Mouse (Mus musculus): ENCODE data around the gene Rbm5. TPM values are rescaled to one million over a fixed set of nuclear protein-coding genes. Genes with fewer than 3 reads are reported as not detected.

The Rbm5 gene
- total and polyA plus RNA-seq, 3 experiments = 67.6 to 85.3 (median 83.6) TPM

GRCm38 (mm10) chr9:107697811-107698521 lies 72.8 kb downstream of the Rbm5 start:
- H3K27me3 ChIP-seq (replicated peaks) = peaks cover 72% of the 10 kb centered on the region
- dilution Hi-C loops (cut with MboI; ENCODE audit: extremely low pct_ligation_motif_present, extremely low pct_unique_long_range_greater_than_20kb, low sequenced_read_pairs) (no loop called here), in situ Hi-C loops (cut with MboI; ENCODE audit: low pct_ligation_motif_present, low pct_unique_long_range_greater_than_20kb, low sequenced_read_pairs) (no loop called here)
- DNase-seq (ENCODE audit: extremely low read depth) = no peak
- no peak overlapping the region for H3K4me3 ChIP-seq (replicated peaks in 1 of 3; ENCODE audit: low read depth in 2 of 3, low read length in 2 of 3, poor library complexity in 1 of 3)
- no peak overlapping the region for H3K9ac ChIP-seq (ENCODE audit: insufficient read depth, low read depth)
- no peak overlapping the region for H3K4me2 ChIP-seq (ENCODE audit: insufficient read depth, low read depth, poor library complexity, severe bottlenecking)
- peaks cover 8 to 37% of the 10 kb centered on the region in 2 experiments for H3K4me1 ChIP-seq (ENCODE audit: control insufficient read depth in 1 of 2, insufficient read depth in 2 of 2)
- TF ChIP-seq ELF1 (IDR thresholded peaks at IDR 0.05; ENCODE audit: low read depth, low read length) = no peak
- no peak for TF ChIP-seq ZKSCAN1 (IDR thresholded peaks at IDR 0.05; ENCODE audit: borderline replicate concordance, low read depth, low read length)
- no peak for TF ChIP-seq SIN3A (IDR thresholded peaks at IDR 0.05; ENCODE audit: low read length)
- no peak for TF ChIP-seq MAZ (IDR thresholded peaks at IDR 0.05; ENCODE audit: low read depth, low read length)
- no peak for TF ChIP-seq MAX (IDR thresholded peaks at IDR 0.05; ENCODE audit: low read length)
- no peak overlapping the region for H3K27ac ChIP-seq (ENCODE audit: insufficient read depth, low read depth)
- no peaks in the 10 kb centered on the region for H3K79me2 ChIP-seq (replicated peaks; ENCODE audit: control insufficient read depth, extremely low read depth, insufficient read depth, poor library complexity, severe bottlenecking)
- H3K9me3 ChIP-seq (replicated peaks; ENCODE audit: low read length) = no peaks in the 10 kb centered on the region
- no peaks in the 10 kb centered on the region for H3K36me3 ChIP-seq (replicated peaks in 1 of 2; ENCODE audit: control insufficient read depth in 1 of 2, insufficient read depth in 1 of 2, low read length in 1 of 2)

DNA sequence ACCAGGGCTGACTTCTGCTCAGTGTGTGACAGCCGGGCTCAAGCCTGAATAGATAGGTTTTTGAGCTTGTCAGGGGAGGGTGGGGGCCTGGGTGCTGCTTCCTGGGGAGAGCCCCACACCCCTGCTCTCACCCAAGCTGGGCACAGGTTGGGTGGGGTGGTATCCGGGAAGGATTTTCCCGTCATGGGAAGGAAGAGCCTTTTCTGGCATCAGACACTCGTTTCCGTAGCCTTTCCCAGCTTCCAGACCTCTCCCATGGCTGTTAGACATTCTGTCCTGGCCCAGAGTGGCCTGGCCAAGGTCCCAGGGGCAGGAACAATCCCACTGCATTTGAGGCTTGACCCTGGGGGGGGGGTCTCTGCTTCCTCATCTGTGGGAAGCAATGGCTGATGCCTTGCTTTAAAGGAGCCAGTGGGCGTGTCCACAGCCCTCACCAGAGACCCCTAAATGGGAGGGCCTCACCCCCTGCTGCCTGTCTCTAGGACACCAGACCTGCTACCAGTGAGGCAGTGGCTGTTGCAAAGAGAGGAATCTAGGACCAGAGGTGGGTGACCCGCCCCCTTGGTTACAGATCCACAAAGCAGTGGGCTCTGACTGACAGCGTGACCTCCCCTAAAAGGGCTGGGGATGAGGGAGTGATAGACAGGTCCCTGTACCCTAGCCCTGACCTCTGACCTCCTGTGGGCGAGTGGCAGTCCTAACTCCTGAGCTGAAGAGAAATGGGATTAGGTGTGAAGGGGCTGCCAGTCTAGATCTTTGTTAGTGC lies 73.8 kb downstream of the Rbm5 start:
- Histone ChIP-seq H3K4me2 (ENCODE audit: insufficient read depth, low read depth, poor library complexity, severe bottlenecking) (no peak overlapping the region), H3K79me2 (replicated peaks; ENCODE audit: control insufficient read depth, extremely low read depth, insufficient read depth, poor library complexity, severe bottlenecking) (no peaks in the 10 kb centered on the region), H3K4me1 (ENCODE audit: control insufficient read depth in 1 of 2, insufficient read depth in 2 of 2) (peaks cover 8 to 39% of the 10 kb centered on the region in 2 experiments), H3K9ac (ENCODE audit: insufficient read depth, low read depth) (no peak overlapping the region), H3K36me3 (replicated peaks in 1 of 2; ENCODE audit: control insufficient read depth in 1 of 2, insufficient read depth in 1 of 2, low read length in 1 of 2) (no peaks in the 10 kb centered on the region), H3K4me3 (replicated peaks in 1 of 3; ENCODE audit: low read depth in 2 of 3, low read length in 2 of 3, poor library complexity in 1 of 3) (no peak overlapping the region), H3K27me3 (replicated peaks) (peaks cover 72% of the 10 kb centered on the region), H3K9me3 (replicated peaks; ENCODE audit: low read length) (no peaks in the 10 kb centered on the region), H3K27ac (ENCODE audit: insufficient read depth, low read depth) (no peak overlapping the region)
- dilution Hi-C loops (cut with MboI; ENCODE audit: extremely low pct_ligation_motif_present, extremely low pct_unique_long_range_greater_than_20kb, low sequenced_read_pairs) = no loop called here
- in situ Hi-C loops (cut with MboI; ENCODE audit: low pct_ligation_motif_present, low pct_unique_long_range_greater_than_20kb, low sequenced_read_pairs) = no loop called here
- DNase-seq (ENCODE audit: extremely low read depth) = no peak
- TF ChIP-seq RAD21 (IDR thresholded peaks at IDR 0.05; ENCODE audit: low read depth, low read length) (no peak), CHD1 (IDR thresholded peaks at IDR 0.05; ENCODE audit: low read depth, low read length) (no peak), USF2 (conservative IDR thresholded peaks at IDR 0.05; ENCODE audit: low read depth, low read length) (no peak), MEF2A (IDR thresholded peaks at IDR 0.05; ENCODE audit: borderline replicate concordance, low read depth, low read length) (no peak), ZNF384 (IDR thresholded peaks at IDR 0.05; ENCODE audit: low read depth, low read length) (no peak), E2F4 (IDR thresholded peaks at IDR 0.05; ENCODE audit: insufficient replicate concordance, low read depth, low read length) (no peak), BHLHE40 (IDR thresholded peaks at IDR 0.05; ENCODE audit: low read depth, low read length) (no peak), POLR2AphosphoS2 (IDR thresholded peaks at IDR 0.05; ENCODE audit: low read depth, low read length) (no peak), NRF1 (IDR thresholded peaks at IDR 0.05; ENCODE audit: low read depth, low read length) (no peak), ETS1 (conservative IDR thresholded peaks at IDR 0.05; ENCODE audit: low read depth, low read length) (no peak), JUND (conservative IDR thresholded peaks at IDR 0.05; ENCODE audit: low read depth, low read length) (no peak)
